Mouse (Mus musculus) kidney, postnatal 36 days (tissue): Measurements from ENCODE around the gene 1700008O03Rik.

ENCODE experiments used
- DNase-seq, 2 experiments: peaks; one replicate each; pipeline ENCODE4 v3.0.0; 2021 to 2022; ENCODE audit warnings: mixed read lengths in 2 of 2

1700008O03Rik gene

DNA sequence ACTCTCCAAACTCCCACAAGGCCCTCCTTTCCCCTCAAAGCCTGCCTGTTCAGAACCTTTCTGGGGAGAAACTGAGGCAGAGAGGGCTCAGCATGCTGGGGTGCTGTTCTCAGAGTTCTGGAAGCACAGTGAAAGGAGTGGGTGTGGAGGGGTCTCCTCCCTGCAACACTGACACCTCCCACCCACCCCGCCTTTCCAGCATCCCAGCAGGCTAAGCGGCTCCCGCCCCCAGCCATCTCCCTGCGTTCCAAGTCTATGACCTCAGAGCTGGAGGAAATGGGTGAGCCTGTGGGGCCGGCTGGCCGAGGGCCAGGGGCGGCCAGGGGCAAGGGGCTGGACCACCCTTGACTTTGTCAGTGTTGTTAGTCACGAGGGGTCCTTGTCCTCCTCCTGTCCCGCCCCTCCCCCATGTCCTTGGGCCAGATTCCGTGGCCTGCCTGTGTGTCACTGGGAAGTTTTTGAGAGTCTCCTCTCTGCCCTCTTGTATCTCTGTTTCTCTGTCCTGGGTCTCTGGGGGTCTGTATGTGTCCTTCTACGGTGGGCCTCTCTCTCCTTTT lies 42.1 kb downstream of the 1700008O03Rik start:
- DNase-seq = no peak

DNA sequence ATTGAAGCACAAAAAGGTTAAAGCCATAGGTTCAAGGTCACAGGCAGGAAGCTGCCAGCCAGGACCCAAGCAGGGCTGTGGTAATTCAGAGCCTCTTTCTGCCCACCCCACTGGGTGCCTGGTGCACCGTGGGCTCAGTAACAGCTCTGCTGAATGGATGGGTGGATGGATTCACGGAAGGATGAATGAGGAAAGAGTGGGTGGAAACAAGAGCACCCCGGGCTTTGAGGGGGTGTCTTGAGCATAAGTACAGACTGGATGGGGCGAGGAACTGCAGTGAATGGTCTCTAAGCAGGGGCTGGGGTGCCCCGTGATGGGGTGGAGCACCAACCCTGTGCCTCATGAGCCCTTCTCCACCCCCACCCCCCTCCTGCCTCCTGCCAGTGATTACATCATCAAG lies 43.9 kb downstream of the 1700008O03Rik start:
- DNase-seq = no peak

DNA sequence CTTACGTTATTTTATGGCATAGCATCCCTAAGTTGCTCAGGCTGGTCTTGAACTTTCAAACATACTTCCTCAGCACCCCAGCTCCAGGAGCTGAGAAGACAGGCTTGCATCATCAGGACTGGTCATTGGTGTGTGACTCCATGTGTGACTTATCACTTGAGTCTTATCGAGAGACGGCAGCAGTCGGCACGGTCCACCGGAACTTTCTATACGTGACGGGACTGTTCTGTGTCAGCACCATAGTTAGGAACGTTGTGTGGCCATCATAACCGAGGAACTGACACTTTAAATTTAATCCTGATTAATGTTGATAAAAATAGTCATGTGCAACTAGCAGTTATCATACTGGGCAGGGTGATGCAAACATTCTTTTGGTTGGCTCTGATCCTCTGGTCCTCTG lies 44.5 kb downstream of the 1700008O03Rik start:
- DNase-seq = no peak

DNA sequence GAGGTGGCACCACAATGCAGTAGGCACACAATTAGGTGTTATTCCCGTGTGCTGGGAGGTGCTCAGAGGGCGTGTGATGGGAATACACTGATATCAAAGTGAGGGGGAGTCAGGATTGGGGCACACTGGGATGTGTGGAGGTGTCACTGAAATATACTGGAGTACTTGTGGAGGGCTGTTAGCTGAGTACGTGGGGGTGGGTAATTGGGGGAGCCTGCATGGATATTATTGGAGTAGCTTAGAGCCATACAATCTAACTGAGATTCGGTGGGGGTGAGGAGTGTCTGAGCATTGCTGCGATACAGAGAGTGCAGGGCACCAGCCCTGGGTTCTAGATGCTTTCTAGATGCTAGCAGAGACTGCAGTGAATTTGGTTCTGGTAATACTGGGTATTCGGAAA lies 45.4 kb downstream of the 1700008O03Rik start:
- DNase-seq = no peak

DNA sequence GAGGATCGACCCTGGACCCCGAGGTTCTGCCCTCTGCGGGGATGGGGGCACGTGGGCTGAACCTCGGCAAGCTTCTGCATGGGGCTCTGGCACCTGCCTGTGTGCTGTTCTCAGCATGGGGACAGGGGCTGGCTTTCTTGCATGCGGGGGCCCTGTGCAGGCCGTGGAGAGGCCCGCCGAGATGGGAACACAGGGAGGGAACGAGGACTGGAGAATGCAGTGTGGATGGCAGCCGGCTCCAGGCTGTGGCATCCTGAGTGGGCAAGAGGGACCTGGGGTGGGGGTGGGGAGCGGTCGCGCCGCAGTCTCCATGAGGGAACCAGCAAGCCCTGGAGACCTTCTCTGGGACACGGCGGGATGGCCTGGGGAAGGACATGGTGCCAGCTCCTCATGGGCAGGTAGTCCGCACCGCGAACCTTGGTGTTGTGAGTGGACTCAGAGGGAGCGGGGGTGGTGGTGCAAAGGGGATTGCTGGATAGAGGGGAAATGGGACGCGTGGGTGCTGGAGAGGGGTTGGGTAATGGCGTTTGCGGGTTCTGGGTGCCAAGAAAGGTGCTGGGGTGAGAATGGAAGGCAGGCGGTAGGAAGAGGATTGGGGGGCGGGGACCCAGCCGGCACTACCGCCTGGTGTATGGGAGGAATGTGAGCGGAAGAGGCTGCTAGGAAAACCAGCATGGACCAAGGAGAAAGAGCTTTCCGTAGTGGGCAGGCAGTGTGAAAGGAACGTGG lies 48.3 kb downstream of the 1700008O03Rik start:
- no peak for DNase-seq

DNA sequence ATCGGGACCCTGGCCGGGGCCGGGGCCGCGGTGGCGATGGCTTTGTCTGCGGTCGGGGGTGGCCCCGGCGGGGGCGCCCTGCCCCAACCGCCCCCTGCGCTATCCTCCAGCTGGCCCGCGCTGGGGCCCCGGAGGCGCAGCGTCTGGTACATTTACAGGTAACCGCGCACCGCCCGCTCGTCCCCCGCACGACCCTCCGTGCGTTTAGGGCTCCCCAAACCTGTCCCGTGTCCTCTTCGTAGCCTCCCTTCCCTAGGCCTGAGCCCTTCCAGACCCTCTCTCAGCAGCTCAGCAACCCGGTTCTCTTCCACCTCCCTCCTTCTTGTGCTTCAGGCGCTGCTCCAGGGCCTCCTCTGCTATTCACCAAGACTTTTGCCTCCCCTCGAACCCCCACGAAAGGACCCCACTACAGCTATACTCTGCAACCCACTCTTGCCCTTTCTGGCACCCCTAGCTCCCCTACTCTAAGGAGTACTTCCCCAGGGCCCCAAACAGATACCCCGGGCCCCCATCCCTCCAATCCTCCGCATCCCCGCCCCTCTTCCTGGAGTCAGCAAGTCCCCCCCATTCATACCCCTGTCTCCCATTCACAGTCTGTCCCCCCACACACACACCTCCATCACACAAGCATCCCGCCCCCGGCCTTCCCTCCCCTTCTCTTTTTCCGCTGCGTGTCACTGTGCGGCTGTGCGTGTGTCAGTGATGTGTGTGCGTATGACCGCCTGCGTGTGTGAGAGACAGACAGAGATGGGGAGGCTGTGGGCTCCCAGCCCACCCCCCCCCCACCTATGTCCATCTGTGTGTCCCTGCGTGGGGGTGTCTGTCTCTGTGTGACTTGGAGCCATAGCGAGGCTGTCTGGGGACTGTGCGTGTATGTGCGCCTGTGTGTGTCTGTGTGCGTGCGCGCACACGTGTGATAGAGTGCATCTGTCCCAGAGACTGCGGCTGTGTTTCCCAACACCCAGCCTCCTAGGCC lies 49.3 kb downstream of the 1700008O03Rik start:
- DNase-seq = no peak

DNA sequence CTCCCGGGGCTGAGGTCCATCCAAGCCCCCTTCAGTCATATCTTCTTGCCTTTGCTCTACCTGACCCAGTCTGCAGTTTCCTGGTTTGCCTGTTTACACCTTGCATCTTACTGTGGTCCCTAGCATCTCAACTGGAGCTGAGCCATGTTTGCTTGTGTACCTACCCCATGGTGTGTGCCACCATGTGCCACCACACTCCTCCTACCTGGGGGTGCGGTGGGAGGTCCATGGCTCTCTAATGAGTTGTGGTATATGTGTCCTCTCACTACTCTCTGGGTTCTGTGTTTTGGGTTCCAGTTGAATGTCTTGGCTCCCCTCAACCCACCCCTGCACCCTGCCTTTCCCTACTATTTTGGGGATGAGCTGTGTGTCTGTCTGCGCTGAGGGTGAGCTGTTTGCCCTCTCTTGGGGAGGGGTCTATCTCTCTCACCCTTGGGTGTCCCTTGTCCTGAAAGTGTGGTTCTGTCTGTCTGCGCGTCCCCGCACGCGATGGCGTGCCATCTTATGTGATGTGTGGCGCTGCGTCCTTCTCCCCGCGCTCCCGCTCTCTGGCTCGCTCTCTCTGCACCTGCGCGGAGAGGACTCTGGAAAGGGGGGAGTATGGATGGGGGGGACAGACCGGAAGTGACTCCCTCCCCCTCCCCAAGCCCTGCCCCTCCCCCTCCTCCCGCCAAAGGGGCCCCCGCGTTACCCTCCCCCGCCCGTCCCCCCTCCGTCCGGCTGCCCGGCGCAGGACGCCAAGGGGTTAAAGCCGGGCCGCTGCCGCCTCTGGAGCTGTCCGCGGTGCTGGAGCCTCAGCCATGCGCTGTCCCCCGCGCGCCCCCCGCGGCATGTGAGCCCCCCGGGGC lies 50.4 kb downstream of the 1700008O03Rik start:
- peak in 1 of 2 experiments; percentile 59 for DNase-seq

DNA sequence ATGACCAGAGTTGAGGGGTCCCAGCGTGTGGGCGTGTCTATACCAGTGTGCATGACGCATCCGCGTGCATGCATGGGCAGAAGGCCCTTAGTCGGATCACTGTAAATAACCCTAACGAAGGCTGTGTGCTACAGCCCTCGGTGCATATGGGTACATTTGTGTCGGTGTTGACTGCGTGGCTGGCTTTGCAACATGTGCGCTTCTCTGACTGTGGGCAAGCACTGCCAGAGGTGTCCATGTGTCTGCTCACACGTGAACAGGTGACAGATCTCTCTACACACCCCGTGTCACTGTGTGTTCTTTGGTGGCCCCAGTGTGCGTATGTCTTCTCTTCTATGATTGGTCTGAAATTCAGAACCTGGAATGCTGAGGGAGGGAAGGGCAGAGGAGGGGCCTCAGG lies 51.5 kb downstream of the 1700008O03Rik start:
- DNase-seq = no peak

DNA sequence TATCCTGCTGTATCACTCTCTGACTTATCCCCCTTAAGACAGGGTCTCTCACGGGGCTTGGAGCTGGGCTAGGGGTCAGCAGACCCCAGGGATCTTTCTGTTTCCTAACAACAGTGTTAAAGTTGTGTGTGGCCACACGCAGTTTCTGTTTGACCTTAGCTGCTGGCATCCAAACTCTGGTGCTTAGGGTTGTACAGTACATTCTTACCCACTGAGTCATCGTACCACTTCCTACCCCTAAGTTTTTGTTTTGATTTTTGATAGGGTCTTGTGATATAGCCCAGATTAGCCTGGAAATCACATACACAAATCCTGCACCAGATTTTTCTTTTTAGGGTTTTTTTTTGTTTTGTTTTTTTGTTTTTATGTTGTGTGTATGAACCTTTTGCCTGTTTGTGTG lies 53.3 kb downstream of the 1700008O03Rik start:
- no peak for DNase-seq

DNA sequence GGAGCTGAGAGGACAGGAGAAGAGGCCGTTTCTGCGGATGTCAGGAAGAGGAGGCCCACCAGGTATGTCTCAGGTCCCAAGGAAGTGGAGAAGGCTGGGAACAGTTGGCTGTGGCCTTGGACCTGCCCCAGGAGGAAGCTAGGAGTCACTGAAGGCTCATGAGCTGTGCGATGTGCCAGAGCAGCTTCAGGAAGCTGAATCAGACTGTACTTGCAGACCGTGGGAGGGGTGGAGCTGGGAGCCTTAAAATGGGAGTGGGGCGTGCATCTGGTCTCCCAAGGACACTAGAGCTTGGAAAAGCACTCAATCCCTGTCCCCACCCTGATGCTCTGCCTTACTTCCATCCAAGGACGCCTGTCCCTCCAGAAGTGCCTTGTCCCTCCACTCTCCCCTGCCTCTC lies 59.0 kb downstream of the 1700008O03Rik start:
- no peak for DNase-seq

DNA sequence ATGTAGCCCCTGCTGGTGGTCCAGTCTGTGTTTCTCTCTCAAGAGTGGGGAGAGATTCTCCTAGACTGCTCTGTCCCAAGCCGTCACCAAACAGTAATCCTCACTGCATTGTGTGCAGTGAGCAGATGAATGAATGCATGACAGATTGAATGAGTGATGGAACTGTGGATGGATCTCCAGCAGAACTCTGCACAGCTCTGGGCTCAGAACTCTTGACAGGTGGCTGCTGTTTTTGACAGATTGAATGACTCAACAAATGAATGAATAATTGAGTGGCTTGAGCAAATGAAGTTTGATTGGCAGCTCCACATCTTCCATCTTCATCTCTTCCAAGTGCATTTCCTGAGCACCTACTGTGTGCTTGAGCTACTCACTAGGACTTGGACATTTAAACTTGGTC lies 63.3 kb downstream of the 1700008O03Rik start:
- no peak for DNase-seq

DNA sequence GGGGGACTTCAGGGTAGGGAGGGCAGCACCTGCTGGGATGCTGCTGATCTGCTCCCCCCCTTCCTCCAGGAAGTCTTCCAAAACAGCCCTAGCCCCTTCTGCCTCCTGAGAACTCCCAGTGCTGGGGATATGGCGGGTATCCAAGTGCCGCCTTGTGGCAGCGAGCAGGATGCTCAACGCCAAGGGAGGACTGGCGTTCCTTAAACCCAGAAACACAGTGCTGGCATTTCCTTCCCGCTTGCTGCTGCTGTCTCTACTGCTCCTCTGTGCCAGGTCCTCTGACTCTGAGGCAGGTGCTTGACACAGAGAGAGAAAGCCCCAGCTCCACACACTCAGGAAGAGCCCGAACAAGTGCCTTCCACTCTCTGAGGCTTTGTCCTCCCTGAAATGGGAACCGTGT lies 64.7 kb downstream of the 1700008O03Rik start:
- DNase-seq = no peak

DNA sequence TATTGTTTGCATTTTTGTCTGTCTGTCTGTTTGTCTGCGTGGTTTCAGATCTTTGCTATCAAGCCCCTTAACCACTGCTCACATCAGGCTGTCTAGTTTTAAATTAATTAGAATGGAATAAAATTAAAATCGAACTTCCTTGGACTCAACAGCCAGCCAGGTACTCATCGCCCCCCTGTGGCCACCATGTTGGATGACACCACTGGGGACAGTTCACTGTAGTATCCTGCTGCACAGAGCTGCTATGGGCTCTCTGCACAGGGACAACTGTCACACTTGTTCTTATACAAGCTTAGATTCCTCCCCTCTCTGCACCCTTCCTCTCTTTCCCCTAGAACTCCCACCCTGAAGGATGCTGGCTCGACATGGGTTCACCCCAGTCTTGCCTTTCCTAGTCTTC lies 67.7 kb downstream of the 1700008O03Rik start:
- DNase-seq = peak in 1 of 2 experiments; percentile 71

DNA sequence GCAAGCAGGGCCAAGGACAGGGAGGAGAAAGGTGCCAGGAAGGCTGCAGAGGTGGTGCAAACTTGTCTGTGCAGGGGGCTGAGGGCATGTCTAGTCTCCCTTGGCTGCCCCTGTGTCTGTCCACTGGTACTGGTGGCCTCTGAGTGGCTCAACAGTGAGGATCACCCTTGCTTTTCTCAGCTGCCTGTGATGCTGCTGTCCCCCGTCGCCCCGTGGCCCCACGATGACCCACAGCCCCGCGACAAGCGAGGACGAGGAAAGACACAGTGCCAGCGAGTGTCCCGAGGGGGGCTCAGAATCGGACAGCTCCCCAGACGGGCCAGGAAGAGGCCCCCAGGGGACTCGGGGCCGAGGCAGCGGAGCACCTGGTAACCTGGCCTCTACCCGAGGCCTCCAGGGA lies 73.1 kb downstream of the 1700008O03Rik start:
- DNase-seq = no peak

DNA sequence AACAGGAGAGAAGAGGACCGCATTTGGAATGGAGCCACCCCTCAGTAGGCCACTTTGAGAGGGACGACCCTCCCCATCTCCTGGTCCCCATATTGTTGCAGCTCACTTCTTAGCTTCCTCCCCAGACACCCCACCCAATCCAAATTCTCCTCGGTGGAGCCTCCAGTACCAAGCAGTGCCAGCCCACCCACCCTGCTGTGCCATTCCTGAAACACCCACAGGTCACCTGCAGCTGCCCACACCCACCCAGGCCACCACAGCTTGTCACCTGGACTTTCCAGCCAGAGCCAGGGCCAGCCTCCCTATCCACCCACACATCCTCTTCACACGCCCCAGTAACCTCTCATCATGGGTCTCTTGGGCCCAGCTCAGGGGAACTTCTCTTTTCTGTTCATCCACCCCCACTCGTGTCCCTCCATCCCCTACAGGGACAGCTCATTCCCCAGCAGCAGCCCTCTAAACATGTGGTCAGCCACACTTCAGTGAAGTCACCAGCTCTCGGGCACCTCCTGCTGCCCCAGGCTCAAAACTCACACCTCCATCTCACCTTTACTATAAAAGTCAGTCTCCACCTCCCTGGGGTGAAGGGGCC lies 73.8 kb downstream of the 1700008O03Rik start:
- DNase-seq = peak in 1 of 2 experiments; percentile 39

DNA sequence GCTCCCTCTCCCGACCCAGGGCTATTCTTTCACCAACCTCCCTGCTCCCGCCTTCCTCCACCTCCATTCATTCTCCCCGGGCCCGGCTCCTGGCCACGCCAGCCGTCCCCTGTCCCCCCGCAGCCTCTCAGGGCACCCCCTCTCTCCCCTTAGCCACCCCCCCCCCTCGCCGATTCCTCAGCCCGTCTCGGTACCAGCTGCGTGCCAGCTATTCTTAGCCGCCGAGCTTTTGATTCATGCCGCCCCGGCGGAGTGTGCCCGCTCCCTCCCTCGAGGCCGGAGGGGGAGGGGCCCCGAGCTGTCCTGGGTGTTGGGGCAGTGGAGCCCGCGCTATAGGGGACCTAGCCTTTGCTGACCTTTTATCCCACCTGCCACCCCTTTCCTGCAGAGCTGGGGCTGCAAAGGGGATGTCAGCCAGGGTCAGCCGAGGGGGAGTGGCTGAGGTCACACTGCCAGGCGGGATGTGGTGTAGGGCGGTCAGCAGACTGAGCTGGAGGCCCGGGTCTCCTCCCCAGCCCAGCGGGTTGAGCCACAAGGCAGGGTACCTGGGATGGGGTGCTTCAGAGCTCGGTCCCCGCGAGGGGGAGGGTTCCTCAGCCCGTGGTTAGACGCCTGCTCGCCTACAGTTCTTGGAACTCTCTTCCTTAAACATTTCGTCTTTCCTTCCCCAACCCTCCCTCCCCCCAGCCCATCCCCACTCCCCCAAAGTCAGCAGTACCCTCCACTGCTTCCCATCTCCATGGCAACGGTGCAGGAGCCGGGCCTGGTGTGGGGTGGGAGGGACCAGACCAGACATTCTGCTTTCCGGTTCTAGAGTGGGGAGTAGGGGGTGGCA lies 74.5 kb downstream of the 1700008O03Rik start:
- DNase-seq = peak; percentile 28 to 40

DNA sequence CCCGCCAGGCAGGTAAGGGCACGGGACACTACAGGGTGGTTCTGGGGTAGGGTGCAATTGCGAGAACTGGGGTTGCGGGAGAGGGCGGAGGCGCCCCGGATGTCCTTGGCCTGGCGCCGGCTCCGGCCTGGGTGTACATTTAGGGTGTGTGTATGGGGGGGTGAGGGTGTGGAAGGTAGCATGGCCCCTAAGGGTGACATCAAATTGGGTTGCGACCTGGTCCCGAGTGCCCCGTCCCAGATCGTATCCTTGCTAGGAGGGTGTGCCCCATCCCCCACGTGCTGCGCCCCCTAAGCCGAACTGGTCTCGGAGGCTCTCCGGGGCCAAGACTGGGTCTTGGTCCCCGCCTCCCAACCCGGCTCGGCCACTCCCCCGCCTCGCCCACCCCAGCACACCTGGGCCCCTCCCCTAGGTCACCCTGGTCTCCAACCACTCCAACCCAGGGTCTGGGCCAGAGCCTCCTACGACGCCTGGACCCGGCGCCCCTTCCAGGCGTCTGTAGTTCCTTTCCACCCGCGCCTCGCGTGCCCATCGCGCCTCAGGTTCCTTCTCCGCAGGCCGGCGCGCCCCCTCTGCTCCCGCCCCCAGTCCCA lies 75.2 kb downstream of the 1700008O03Rik start:
- DNase-seq = peak in 1 of 2 experiments; percentile 16
